Mouse (Mus musculus): Measurements from ENCODE around the gene Gm14214.

Gm14214 gene

DNA sequence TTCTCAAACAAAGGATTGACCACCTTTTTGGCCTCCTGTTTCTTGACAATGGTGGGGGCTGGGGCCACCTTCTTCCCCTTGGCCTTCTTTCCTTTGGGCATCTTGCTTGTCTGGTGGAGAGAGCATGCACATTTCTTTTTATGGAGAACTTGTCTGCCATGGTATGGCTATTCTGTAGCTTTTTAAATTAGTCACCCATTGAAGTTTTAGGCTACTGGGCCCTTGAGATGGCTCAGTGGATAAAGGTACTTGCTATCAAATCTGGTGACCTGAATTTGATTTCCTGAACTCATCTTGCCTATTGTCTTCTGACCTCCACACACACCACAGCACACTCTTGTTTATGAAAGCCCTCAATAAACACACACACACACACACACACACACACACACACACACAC is at the start of gene Gm14214:
Gm14214 (minus strand) TSS at position 101 of the 400 bp plus-strand sequence.
- DNase-seq = no peak

DNA sequence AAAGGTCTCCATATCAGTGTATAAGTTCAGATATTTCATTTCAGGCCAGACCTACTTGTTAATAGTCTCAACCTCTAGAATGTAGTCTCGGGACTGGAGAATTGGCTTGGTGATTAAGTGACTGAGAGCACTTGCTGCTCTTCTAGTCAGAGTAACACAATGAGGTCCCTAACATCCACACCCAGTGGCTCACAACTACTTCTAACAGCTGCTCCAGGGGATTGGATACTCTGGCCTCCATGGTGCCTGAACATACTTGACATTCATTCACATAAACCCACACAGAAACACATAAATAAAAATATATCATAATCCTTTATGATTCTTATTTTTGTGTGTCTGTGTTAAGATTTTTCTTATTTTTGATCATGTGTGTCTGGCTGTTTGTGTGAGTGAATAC is 48.8 kb upstream of the Gm14214 start:
- DNase-seq = no peak

DNA sequence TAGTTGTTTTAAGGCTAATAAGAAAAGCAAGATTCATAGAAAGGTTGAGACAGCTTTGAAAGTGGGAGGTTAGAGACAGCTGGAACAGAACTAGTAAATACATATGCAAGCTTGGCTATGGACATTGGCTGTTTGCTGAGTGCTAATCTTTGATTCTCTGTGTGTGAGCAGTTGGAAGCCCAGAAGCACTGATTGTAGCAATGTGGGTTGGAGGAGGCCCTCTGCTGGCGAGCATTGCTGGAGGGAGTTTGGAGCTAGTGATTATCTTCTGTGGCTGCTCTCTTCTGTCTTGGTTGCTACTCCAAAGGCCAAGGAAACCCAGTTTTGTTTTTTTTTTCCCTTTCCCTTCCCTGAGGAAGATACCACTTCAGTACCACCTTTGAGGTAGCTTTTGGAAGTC is 48.0 kb upstream of the Gm14214 start:
- peak; percentile 54 to 59 for DNase-seq

DNA sequence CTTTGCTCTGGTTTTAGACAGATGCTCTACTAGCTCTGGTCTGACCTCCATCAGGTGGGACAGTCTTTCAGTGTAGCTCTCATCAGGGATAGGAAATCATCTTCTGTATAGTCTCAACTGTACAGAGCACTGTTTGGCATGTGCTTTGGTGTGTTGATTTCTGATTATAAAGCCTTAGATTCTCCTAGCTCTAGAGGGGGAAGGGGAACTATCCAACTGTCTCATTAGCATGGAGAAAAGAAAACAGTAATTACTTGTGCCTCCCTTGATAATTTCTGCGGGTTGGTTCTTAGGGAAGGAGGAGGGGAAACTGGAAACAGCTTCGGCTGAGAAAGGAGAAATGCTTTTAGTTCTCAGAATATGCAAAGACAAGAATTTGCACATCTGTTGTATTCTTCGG is 47.3 kb upstream of the Gm14214 start:
- no peak for DNase-seq

DNA sequence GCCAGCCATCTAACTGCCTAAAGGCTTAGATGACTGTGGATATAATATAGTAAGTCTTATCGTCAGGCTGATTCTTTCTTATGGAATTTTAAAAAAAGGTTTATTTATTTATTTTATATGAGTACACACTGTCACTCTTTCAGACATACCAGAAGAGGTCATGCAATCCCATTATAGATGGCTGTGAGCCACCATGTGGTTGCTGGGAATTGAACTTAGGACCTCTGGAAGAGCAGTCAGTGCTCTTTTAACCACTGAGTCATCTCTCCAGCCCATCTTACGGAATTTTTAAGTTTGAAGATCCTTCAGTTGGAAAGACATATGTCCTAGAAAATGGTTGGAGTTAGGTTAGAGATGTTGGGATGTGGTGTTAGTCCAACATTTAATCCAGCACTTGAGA is 43.6 kb upstream of the Gm14214 start:
- DNase-seq = no peak

DNA sequence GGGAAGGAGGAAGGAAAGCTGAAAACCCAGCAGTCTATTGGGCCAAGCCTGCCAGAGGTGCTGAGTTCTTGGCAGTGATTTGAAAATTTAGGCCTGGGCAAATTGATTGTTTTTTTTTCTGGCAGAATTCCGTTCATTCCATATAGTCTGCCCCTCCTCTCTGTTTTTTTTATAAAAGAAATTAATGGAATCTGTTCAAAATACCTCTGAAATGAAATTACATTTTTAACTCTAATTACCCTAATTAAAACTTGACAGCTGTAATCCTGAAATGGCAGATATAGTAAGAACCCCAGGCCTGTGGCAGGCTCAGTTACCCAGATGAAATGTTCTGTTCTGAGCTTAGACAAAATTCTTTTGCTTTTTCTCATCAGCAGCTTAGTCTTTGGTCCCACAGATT is 41.0 kb upstream of the Gm14214 start:
- no peak for DNase-seq

DNA sequence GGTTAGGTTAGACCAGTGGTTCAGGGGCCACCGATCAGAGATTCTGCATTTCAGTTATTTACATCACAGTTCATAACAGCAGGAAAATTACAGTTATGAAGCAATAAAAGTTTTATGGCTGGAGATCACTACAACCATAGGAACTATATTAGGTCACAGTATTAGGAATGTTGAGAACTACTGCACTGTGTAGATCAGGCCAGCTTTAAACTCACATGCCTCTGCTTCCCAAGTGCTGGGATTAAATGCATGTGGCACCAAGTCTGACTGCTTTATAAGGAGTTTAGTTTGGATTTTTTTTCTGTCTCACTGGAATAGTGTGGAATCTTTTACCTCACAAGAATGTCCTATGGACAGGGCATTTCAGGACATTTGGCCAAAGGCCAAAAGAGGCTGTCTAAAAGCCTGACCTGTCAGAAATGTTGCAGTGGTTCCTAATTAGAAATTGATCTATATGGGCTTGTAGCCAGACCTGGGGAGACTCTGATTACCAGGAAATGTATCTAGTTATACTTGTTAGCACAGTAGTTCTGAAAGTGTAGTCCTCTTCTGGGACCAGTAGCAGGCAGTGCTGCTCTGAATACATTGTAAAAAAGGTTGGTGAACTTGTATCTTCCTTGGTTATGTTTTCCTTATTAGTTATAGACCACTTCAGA is 39.4 kb upstream of the Gm14214 start:
- peak; percentile 74 to 78 for DNase-seq

DNA sequence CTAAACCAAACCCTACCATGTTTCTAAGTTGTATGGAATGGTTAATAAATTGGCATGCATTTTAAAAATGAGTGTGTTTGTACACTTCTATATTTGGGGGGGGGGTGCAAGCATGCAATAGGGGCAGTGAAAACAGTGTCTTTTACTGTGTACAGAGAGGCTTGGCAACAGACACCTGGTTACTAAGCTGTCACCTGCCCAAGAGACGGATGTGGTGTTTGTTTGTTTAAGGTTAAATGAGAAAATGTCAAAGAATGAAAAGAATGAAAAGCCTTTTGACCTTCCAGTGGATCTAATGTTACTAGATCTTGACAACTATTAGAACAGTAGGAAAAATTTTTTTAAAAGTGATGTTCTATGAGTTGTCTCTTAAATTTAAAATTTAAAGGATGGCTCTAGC is 37.9 kb upstream of the Gm14214 start:
- DNase-seq = no peak

DNA sequence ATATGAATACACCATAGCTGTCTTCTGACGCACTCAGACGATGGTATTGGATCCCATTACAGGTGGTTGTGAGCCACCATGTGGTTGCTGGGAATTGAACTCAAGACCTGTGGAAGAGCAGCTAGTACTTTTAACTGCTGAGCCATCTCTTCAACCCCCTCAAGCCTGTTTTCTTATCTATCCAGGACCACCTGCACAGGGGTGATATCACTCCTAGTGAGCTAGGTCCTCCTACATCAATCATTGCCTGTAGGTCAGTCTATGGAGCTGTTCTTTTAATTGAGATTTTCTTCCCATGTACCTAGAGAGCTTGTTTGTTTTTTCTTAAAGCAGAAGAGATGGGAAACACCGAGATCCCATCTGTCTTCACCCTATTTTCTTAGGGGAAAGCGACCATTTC is 34.0 kb upstream of the Gm14214 start:
- DNase-seq = no peak

DNA sequence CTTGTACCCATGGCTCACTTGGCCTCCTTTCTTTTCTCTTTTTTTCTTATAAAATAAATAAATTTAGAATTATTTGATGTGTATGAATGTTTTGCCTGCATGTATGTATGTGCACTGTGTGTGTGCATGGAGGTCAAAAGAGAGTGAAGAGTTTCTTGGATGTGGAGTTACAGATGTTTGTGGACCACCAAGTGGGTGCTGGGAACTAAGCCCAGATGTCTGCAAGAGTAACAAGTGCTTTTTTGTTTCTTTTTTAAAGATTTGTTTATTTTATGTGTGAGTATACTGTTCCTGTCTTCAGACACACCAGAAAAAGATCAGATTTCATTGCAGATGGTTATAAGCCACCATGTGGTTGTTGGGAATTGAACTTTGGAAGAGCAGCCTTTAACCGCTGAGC is 33.5 kb upstream of the Gm14214 start:
- DNase-seq = no peak

DNA sequence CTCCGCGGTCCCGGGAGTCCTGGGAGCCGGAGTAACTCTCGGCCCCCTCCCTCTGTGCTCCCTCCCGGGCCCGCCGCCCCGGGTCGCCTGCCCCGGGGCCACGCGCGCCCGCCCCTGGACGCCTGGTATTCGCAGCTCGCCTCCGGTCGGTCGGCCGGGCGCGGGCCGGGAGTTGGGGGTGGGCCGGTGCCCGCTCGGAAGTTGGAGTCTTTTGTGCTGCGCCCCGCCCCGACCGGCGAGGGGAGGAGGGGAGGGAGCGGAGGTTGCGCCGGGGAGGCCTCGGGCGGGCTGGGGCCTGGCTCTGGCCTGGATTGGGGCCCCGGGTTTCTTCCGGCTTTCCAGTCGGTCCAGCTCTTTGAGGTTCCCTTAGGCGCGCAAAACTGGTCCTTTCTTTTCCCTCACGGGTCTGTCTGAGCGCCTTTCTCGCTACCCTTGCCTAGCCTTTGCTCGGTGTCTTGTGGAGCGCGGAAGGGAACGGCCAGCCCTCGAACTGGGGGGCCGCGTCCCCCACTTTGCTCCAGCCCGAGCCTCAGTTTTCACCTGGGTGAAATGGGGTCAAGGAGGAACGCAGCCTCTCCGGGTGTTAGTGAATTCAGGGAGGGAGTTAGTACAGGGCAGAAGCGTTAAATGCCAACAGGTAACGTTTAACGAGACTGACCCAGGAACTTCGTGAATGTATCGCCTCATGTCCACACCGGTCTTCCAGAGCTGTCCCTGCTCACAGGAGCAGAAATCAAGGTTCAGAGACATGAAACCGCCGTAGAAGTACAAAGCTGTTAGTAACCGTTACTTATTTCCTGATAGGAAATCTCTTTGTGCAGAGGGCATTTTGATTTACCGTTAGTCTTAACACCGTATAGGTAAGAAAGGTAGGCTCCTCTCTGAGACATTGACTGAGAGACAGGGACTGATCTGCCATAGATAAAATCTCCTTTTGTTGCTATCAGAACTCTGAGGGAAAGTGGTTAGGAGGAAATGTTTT is 22.1 kb upstream of the Gm14214 start:
- peak; percentile 82 to 93 for DNase-seq

DNA sequence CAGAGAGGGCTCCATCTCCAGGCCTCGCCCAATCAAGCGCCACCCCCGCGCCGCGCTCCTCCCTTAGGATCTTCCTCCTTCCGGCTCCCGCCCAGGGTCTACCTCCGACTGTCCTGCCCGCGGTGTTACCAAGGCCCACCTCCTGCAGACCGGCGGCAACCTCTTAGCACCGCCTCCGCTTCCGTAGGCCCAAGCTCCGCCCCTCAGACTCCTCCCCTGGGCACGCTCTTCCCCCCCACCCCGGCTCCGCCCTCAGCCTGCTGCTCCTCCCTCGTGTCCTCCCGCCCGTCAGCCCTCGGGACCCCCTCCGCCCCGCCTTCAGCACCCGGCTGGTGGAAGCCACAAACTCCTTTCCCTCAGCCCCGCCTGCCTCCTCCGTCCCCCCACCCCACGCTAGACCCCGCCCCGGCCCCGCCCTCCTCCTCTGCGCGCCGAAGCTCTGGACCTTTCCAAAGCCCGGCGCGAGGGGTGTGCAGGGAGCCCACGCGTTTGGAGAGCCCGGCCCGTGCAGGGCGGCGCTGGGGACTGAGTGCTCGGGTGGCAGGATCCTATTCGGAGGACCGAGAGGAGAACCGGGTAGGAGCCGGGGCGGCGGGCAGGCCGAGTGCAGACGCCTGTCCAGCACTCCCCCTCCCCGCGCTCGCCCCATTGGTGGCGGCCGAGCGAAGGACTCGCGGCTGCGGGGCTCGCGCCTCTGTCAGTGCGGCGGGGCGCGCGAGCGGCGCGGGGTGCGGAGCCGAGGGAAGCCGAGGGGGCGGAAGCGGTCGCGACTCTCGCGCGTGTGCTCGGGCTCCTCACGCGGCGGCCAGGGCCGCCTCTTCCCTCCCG is 21.0 kb upstream of the Gm14214 start, which contains the start of the genes Raly and a:
Raly (plus strand) TSS at position 441 of the 828 bp plus-strand sequence.
a (plus strand) TSS at position 747 of the 828 bp plus-strand sequence.
- peak; percentile 97 to 100 for DNase-seq

DNA sequence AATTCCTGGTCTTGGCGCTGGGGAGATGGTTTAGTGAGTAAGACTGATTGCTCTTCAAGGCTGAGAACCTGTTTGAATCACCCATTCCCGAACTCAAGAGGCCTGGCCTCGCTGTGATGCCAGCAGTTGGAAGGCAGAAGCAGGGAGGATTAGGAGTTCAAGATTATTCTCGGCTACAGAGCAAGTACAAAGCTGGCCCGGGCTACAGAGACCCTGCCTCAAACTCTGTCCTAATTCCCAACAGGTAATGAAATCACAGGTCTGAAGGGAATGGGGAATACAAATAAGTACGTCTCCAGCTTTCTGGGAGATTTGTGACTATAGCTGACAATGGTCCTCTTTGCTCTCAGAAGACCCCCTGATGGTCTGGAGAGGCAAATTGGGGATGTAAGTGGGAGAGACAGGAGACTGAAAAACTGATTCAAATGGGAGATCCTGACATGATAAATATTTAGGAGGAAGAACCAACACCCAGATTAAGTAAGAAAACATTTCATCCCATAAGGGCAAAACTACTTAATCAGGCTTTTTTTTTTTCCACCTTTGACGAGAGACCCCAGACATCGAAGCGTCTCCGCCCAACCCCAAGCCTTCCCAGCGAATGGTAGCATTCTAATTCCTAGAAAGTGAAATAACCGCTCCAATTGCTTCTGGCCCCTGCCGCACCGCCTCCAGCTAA is 20.3 kb upstream of the Gm14214 start:
- no peak for DNase-seq

DNA sequence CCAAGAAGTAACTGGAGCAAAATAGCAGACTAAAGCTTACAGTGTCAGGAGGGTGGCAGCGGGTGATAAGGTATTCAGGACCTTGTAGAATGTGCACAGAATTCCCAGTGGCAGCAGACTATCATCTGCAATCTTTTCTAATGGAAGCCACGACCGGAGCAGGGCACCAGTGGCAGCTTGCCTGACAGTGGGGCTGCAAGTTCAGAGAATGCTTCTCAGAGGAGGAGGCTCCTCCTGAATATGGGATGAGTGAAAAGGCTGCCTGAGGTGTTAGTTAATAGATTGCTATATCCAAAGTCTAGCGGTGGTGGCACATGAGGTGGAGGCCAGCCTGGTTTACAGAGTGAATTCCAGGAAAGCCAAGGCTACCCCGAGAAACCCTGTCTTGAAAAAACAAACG is 19.6 kb upstream of the Gm14214 start:
- DNase-seq = no peak

DNA sequence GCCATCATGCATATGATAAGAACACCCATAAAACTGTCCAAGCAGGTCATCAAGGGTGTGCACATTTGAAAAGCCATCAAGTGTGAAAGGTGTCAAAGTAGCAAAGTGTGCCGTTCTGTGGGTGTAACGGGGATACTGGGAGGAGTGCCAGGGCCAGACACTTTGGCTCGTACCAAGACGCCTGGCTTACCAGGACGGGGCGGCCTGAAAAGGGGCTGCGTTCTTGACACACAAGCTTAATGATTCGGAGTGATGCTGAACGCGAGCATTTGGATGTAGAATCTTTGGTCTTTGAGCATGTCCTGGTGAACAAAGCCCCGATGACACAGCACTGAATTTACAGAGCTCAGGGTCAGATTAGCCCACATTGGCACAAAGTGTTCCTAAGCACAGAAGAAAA is 16.9 kb upstream of the Gm14214 start:
- peak in 1 of 2 experiments; percentile 56 for DNase-seq

DNA sequence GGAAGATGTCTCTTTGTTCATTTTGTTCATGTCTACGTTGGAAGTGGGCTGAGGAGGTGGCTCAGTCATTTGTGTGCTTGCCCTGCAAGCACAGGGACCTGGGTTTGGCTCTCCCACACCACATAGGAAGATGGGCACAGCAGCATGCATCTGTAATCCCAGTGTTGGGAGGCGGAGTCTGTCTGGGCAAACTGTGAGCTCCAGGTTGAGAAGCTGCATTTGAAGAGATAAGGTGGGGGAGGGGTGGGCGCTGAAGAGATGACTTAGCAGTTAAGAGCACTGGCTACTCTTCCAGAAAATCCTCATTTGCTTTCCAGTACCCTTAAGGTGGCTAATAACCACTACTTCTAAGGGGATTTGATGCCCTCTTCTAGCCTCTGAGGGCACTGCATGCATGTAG is 16.4 kb upstream of the Gm14214 start:
- DNase-seq = no peak

DNA sequence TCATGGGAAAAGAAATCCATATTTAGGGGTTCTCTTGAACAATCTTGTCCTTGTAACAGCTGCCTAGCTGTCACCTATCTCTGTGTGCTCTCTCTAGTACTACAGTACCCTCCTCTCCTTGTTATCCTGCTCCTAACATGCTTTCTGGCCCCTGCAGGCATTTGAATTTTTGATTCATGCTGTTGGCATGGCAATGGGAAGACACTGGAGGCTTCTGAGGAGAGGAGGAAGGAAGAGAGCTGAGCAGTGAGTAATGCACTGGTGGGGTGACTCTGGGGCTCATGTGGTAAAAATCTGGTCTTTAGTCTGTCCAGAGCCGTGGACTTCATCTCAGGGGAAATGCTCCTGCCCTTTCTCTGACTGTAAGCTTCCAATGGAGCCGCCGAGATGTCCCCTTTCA is 15.5 kb upstream of the Gm14214 start:
- no peak for DNase-seq

DNA sequence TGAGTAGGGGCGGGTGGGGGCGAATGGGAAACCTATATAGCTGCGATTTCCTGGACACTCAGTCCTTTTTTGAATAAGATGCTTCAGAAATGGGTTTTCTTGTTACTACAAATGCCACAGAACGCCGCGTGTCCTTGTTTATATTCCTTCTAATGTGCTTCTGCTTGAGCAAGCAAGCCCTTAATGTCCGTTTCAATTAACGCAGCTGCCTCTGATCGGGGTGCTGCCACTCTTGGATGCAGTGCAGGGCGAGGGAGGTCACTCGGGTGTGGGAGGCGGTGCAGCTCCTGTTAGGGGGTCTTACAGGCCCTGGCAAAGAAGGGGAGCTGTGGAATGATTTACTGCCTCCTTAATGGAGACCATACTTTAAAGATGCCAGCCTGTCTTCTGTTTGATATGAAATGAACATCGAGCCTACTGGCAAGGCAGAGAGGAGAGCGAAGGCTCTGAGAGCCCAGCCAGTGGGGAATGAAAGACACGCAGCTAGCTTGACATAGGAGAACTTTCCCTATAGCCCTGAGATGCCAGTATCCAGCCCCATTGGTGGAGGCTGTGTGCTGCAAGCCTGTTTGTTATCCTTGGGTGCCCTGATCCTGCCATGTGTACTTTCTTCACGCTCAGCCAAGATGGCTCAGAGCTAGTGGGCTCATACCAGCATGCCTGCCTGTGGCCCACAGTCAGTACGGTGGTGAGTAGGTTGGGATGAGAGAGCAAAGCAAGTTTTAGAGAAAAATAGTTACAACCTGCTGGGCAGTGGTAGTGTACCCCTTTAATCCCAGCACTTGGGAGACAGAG is 13.2 kb upstream of the Gm14214 start:
- no peak for DNase-seq

DNA sequence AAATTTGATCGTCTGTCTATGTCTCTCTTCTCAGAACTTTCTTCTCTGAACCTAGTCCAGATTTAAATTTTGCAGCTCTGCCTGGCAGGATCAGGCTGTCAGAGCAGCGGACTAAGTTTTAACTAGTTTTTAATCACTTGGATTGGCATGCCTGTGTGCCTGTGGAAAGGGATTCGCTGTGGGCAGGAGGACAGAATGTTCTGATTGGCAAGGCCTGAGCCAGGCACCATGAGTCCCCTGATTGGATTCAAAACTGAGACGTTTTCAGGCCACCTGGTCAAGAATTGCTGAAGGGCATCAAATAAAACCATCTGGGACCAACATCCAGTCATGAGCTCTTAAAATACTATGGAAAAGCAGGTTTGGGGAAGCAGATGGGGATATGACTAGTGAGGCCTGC is 12.5 kb upstream of the Gm14214 start:
- DNase-seq = peak in 1 of 2 experiments; percentile 65

DNA sequence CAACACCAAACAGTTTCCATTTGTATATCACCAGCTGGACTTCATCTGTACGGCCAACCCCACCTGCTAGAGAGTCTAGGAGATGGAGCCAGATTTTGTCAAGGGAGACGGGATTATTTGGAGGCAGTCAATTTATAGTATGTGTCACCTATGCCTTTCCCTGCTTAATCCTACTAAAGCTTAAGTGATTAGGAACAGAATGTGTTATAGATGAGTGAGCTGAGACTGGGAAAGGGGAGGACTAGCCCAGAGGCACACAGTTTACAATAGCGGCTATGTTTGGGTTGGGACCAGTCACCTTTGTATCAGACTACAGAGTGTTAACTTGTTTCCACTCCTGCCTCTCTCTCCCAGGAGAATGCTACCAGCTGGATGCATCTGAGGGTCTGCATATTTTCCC is 9.8 kb upstream of the Gm14214 start:
- DNase-seq = no peak

DNA sequence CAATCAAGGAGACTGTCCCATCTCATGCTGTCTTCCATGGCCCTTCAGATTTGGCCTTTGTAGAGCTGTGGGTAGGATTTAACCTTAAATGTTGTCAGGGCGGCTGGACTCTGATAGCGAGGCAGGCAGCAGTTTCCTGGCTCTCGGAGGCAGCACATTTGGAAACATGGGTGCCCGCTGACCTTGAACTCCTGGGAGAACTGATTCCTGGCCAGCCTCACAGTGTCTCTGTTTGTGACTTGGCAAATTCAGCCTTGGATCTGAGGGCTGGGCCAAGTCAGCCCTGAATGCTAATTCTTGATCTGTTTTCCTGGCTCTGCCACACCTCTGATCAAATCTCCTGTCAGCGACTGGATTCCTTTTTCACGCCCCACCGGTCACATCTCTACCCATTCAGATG is 6.7 kb upstream of the Gm14214 start:
- no peak for DNase-seq

DNA sequence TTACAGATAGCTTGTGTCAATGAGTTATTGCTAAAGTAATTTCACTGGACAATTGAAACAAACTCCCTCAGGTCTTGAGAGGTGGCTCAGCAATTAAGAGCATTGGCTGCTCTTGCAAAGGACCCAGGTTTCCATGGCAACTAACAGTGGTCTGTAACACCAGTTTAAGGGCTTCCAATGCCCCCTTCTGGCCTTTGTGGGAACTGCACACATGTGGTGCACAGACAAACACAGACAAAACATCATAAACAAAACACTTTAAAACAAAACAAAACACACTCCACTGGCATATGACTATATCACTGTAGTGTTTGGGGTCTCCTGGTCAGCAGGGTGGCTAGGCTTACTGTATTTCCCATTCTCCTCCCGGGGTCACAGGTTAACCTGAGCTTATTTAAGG is 4.2 kb upstream of the Gm14214 start:
- DNase-seq = peak in 1 of 2 experiments; percentile 17

Data from kidney, postnatal 25 days (tissue).